Mouse (Mus musculus) cerebellum, adult 2 months (tissue): ENCODE data around the gene Ovol2. TPM values are rescaled to one million over a fixed set of nuclear protein-coding genes. Genes with fewer than 3 reads are reported as not detected.
A peak's percentile ranks its signal among the peaks of the same experiment; 100 is the strongest.
"Not testable (repeated sequence)": the region's sequence is repeated elsewhere in the genome, so short reads cannot be mapped to it uniquely, and the experiment has no call there.

Source experiments
- DNase-seq, 2 experiments: peaks; one replicate each; pipeline ENCODE4 v3.0.0; 2021
- H3K27ac ChIP-seq: fragments of 200-500 bp; 2 replicates; pipeline ENCODE4 v1.5.1; 2012; ENCODE audit warnings: low read length, control low read depth, inconsistent platforms; ENCODE audit not compliant: insufficient read depth
- H3K27me3 ChIP-seq: fragments of 200-500 bp; 2 replicates; pipeline ENCODE4 v1.6.1; 2012; ENCODE audit warnings: inconsistent platforms, mild to moderate bottlenecking, low read length, moderate library complexity; ENCODE audit not compliant: control insufficient read depth, insufficient read depth
- H3K4me1 ChIP-seq: fragments of 200-500 bp; 2 replicates; pipeline ENCODE4 v1.6.1; 2011; ENCODE audit warnings: low read length; ENCODE audit not compliant: control insufficient read depth, insufficient read depth
- H3K4me3 ChIP-seq: fragments of 200-500 bp; replicated peaks from 2 replicates; pipeline ENCODE3; 2011; ENCODE audit warnings: mild to moderate bottlenecking, low read depth, low read length, control low read depth; ENCODE audit not compliant: insufficient read depth
- CTCF ChIP-seq: fragments of 200-500 bp; IDR thresholded peaks from 2 replicates; pipeline ENCODE4 v1.5.1; 2011; ENCODE audit warnings: low read depth, mild to moderate bottlenecking, control low read depth, low read length, moderate library complexity, borderline replicate concordance; ENCODE audit not compliant: insufficient read depth
- POLR2A ChIP-seq: fragments of 200-500 bp; IDR thresholded peaks from 2 replicates; pipeline ENCODE4 v1.6.1; 2011; ENCODE audit warnings: low read length, control low read depth, borderline replicate concordance; ENCODE audit not compliant: insufficient read depth
- WGBS: fragments of 180-500 bp; shearing (Covaris S2); methylation state at CpG from one replicate; pipeline ENCODE4 v1.1.7; 2018; 5-methylcytosine and 5-hydroxymethylcytosine counted together
- polyA plus RNA-seq: library from polyadenylated mRNA; depleted of rRNA; stranded (reverse); fragments of >200 nt; gene quantifications from 2 replicates; pipeline ENCODE4 v1.2.3, GENCODE M21; 2012

Gene Ovol2
- polyA plus RNA-seq, 1 experiment, result not detected

GRCm38 (mm10) chr2:144368400-144369019, 36.6 kb upstream of the Ovol2 start, which contains the start of the genes Kat14 and Pet117:
Gene Kat14, plus strand, starts transcription at chr2:144368983.
Gene Pet117, plus strand, starts transcription at chr2:144368996.
- peak within 1 kb of the TSS; percentile 88 for H3K27ac ChIP-seq
- TF ChIP-seq POLR2A (no peak), CTCF (no peak)
- DNase-seq, result peak; percentile 94 to 95
- WGBS, result 8% methylated on average over 35 of the region's 38 CpGs
- H3K27me3 ChIP-seq, result no peaks in the 10 kb centered on the region
- peak within 1 kb of the TSS; percentile 73 for H3K4me3 ChIP-seq
- peaks cover 3% of the 10 kb centered on the region; the same call in 1 of the 2 replicates for H3K4me1 ChIP-seq

GRCm38 (mm10) chr2:144352843-144353242, 20.9 kb upstream of the Ovol2 start:
- Histone ChIP-seq H3K4me3 (no peak overlapping the region), H3K27ac (no peak overlapping the region), H3K4me1 (no peaks in the 10 kb centered on the region), H3K27me3 (no peaks in the 10 kb centered on the region)
- no peak for TF ChIP-seq CTCF
- no peak for TF ChIP-seq POLR2A
- no peak for DNase-seq
- WGBS, result 90% methylated on average over 11 of the region's 11 CpGs

GRCm38 (mm10) chr2:144348525-144348924, 16.6 kb upstream of the Ovol2 start:
- 81% methylated on average over 3 of the region's 3 CpGs for WGBS
- TF ChIP-seq CTCF (no peak), POLR2A (no peak)
- H3K27ac ChIP-seq, result no peak overlapping the region

GRCm38 (mm10) chr2:144343158-144343557, 11.2 kb upstream of the Ovol2 start:
- DNase-seq, result no peak
- TF ChIP-seq CTCF (no peak), POLR2A (no peak)
- Histone ChIP-seq H3K4me1 (no peaks in the 10 kb centered on the region), H3K4me3 (no peak overlapping the region), H3K27me3 (no peaks in the 10 kb centered on the region), H3K27ac (no peak overlapping the region)
- 90% methylated on average over 4 of the region's 4 CpGs for WGBS

More at GRCm38 (mm10) chr2:144348525-144348924, 16.6 kb upstream of the Ovol2 start:
- no peak overlapping the region for H3K4me3 ChIP-seq
- H3K4me1 ChIP-seq, result no peaks in the 10 kb centered on the region
- H3K27me3 ChIP-seq, result no peaks in the 10 kb centered on the region
- DNase-seq, result no peak

DNA sequence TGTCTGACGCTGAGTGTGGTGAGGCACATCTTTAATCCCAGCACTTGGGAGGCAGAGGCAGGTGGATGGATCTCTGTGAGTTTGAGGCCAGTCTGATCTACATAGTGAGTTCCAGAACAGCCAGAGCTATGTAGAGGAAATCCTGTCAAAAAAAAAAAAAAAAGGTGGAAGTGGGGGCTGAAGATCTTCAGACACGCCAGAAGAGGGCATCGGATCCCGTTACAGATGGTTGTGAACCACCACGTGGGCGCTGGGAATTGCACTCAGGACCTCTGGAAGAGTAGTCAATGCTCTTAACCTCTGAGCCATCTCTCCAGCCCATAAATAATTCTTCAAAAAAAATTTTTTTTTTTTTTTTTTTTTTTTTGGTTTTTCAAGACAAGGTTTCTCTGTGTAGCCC, 6.2 kb upstream of the Ovol2 start:
- not testable (repeated sequence) for H3K4me3 ChIP-seq, H3K4me1 ChIP-seq, H3K27ac ChIP-seq, H3K27me3 ChIP-seq, DNase-seq
- 80% methylated on average over 6 of the region's 6 CpGs for WGBS

DNA sequence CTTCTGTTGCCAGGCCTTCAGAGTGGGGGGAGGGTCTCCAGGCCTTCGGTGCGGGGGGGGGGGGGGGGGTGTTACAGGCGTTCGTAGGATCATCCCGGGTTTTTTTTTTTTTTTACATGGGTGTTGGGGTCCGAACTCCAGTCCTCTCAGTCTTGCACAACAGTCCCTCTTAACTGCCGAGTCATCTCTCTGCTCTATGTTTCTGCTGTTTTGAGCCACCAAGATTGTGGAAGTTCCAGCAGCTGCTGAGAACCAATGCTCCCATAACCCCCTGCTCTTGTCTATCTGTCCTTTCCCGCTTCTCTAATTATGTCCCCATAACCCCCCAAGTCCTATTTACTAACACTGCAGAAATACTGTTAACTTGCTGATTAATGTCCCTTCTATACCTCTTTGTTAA, 5.8 kb upstream of the Ovol2 start:
- 72% methylated on average over 8 of the region's 8 CpGs for WGBS
- TF ChIP-seq CTCF, result no peak
- TF ChIP-seq POLR2A, result no peak
- H3K27ac ChIP-seq, result no peak overlapping the region

DNA sequence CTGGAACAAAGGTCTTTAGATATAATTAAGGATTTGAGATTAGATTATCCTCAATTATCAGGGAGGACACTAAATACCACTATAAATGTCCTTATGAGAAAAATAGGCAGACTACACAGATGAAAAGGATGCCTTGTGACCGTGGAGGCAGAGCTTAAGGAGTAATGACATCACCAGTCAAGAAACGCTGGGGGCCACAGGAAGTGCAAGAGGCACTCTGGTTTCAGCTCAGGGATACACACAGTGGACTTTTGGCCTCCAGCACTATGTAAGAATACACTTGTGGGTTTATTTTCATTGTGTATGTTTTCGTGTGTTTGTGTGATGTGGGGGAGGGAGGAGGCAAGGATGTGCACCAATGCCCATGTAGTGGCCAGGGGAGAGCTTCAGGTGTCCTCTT, 5.3 kb upstream of the Ovol2 start:
- no peak overlapping the region for H3K27ac ChIP-seq
- no peaks in the 10 kb centered on the region; the same call in 1 of the 2 replicates for H3K27me3 ChIP-seq
- DNase-seq, result no peak
- TF ChIP-seq POLR2A, result no peak
- no peak for TF ChIP-seq CTCF
- no peak overlapping the region for H3K4me3 ChIP-seq
- H3K4me1 ChIP-seq, result no peaks in the 10 kb centered on the region
- 66% methylated on average over 3 of the region's 3 CpGs for WGBS

More for the DNA sequence above, 5.8 kb upstream of the Ovol2 start:
- Histone ChIP-seq H3K4me1 (no peaks in the 10 kb centered on the region), H3K4me3 (no peak overlapping the region), H3K27me3 (no peaks in the 10 kb centered on the region; the same call in 1 of the 2 replicates)
- DNase-seq, result no peak

- 14% methylated on average over 28 of the region's 28 CpGs for WGBS
- Histone ChIP-seq H3K27ac (no peak overlapping the region), H3K27me3 (peaks cover 6% of the 10 kb centered on the region; the same call in 1 of the 2 replicates), H3K4me1 (no peaks in the 10 kb centered on the region), H3K4me3 (no peak overlapping the region)
- no peak for TF ChIP-seq POLR2A
- TF ChIP-seq CTCF, result peak; percentile 6; the same call in 1 of the 2 replicates
- DNase-seq, result peak in 1 of 2 experiments; percentile 18
These were observed 1.3 kb upstream of the Ovol2 start for GRCm38 (mm10) chr2:144333138-144333842.
